Mouse (Mus musculus) embryonic facial prominence, embryonic 12.5 days (tissue): ENCODE measurements around the gene Slc44a2. TPM values are rescaled to one million over a fixed set of nuclear protein-coding genes. Genes with fewer than 3 reads are reported as not detected.

Experiments
- ATAC-seq: fragments of 200-750 bp; cut with Nextera tagmentation; 2 replicates; pipeline ENCODE4 v1.8.0; 2017; ENCODE audit not compliant: insufficient number of reproducible peaks, insufficient read depth, low FRiP score, low TSS enrichment
- H3K27ac ChIP-seq: fragments of 300-500 bp; sonication (generic); 2 replicates; pipeline ENCODE4 v1.5.1; 2016; ENCODE audit warnings: mild to moderate bottlenecking
- H3K27me3 ChIP-seq: fragments of 300-500 bp; sonication (generic); 2 replicates; pipeline ENCODE4 v1.6.1; 2016; ENCODE audit warnings: mild to moderate bottlenecking, moderate library complexity
- H3K36me3 ChIP-seq: fragments of 300-500 bp; sonication (generic); 2 replicates; pipeline ENCODE4 v1.6.1; 2016; ENCODE audit warnings: mild to moderate bottlenecking
- H3K4me1 ChIP-seq: fragments of 300-500 bp; sonication (generic); 2 replicates; pipeline ENCODE4 v1.6.1; 2016
- H3K4me2 ChIP-seq: fragments of 300-500 bp; sonication (generic); replicated peaks from 2 replicates; pipeline ENCODE4 v1.6.1; 2016; ENCODE audit warnings: mild to moderate bottlenecking, moderate library complexity
- H3K4me3 ChIP-seq: fragments of 300-500 bp; sonication (generic); 2 replicates; pipeline ENCODE4 v1.5.1; 2016; ENCODE audit warnings: mild to moderate bottlenecking
- H3K9ac ChIP-seq: fragments of 300-500 bp; sonication (generic); 2 replicates; pipeline ENCODE4 v1.6.1; 2016; ENCODE audit warnings: mild to moderate bottlenecking, moderate library complexity
- H3K9me3 ChIP-seq: fragments of 300-500 bp; sonication (generic); 2 replicates; pipeline ENCODE4 v1.6.1; 2016; ENCODE audit warnings: mild to moderate bottlenecking, moderate library complexity
- WGBS: fragments of 180-500 bp; shearing (Covaris S2); methylation state at CpG from one replicate; pipeline ENCODE4 v1.1.7; 2016; 5-methylcytosine and 5-hydroxymethylcytosine counted together
- polyA plus RNA-seq: library from polyadenylated mRNA; unstranded; fragments of >200 nt; fragmentation: Nextera tagmentation; extraction: Ambion mirVana; gene quantifications from 2 replicates; pipeline ENCODE4 v1.2.1, GENCODE M21; 2016

Gene Slc44a2
- polyA plus RNA-seq, 1 experiment from 2014 or later = 117 TPM

DNA sequence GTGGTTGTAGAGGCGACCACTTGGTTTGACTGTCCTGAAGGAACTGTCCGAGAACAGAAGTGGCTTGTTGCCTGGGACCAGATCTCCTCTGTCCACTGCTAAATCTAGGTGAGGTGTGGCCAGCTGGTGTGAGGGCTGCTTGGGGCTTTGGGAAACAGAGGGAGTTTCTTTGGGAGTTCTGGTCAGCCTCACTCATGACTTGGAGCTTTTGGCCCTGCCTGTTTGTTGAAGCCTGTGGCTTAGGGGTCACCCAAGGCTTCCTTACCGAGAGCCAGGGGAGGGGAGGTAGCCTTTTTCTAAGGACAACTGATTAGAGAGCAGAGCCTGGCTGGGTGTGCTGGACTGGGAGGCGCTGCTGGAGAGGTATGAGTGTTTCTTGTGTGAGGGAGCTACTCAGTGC lies 14.9 kb downstream of the Slc44a2 start:
- Histone ChIP-seq H3K27ac (no peak overlapping the region), H3K36me3 (peaks cover 4% of the 10 kb centered on the region; the same call in 1 of the 2 replicates), H3K4me2 (no peak overlapping the region), H3K4me1 (peaks cover 18% of the 10 kb centered on the region), H3K4me3 (no peak overlapping the region), H3K9ac (no peak overlapping the region), H3K27me3 (no peaks in the 10 kb centered on the region), H3K9me3 (no peaks in the 10 kb centered on the region)
- WGBS = 85% methylated on average over 4 of the region's 4 CpGs
- ATAC-seq = no peak

DNA sequence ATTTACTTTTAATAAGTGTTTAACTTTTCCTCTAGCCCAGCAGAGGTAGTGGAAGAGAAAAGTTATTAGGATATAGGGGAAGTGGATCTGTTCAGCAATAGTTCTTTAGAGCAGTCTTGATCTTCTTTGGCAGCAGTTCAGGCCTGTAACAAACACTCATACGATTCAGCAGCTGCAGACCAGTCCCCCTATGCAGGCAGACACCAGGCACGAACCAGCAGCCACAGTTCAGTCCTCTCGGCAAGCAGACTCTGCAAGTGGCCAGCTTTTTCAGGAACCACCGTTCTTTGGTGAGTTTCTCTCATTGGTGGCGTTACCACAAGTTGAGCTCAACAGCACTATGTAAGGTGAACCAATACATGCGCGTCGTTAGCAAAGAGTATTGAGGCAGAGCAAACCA lies 16.0 kb downstream of the Slc44a2 start:
- H3K4me3 ChIP-seq = no peak overlapping the region
- H3K27me3 ChIP-seq = no peaks in the 10 kb centered on the region
- 83% methylated on average over 8 of the region's 8 CpGs for WGBS
- H3K4me2 ChIP-seq = no peak overlapping the region
- H3K9me3 ChIP-seq = no peaks in the 10 kb centered on the region
- no peak overlapping the region for H3K9ac ChIP-seq
- ATAC-seq = no peak
- H3K27ac ChIP-seq = no peak overlapping the region
- H3K36me3 ChIP-seq = peaks cover 6% of the 10 kb centered on the region; the same call in 1 of the 2 replicates
- H3K4me1 ChIP-seq = peaks cover 18% of the 10 kb centered on the region

DNA sequence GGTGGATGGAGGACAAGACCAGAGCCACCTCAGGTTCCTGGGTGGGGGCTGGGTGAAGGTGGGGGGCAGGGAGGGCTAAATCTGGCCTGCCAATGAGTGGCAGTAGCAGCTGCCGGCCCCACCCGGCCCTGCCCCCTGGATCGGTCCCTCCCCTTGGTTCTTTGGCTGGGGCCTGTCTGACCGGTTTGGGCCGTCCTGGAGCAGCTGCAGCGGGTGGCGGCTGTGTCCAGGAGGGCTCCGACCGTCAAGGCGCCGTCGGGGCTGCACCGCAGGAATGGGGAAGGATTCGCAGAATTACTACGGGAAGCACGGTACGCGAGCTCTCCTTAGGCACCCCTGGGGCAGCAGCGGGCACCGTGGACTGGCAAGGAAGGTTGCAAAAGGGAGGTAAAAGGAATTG lies 17.2 kb downstream of the Slc44a2 start:
- H3K4me1 ChIP-seq = peaks cover 10% of the 10 kb centered on the region; the same call in 1 of the 2 replicates
- WGBS = 13% methylated on average over 20 of the region's 20 CpGs
- peak overlapping the region; percentile 51; the same call in 1 of the 2 replicates for H3K27ac ChIP-seq
- peak overlapping the region; percentile 19; the same call in 1 of the 2 replicates for H3K9ac ChIP-seq
- H3K9me3 ChIP-seq = no peaks in the 10 kb centered on the region
- peak overlapping the region; percentile 28 for H3K4me2 ChIP-seq
- no peaks in the 10 kb centered on the region for H3K27me3 ChIP-seq
- H3K4me3 ChIP-seq = peak overlapping the region; percentile 22
- no peak; the same call in 1 of the 2 replicates for ATAC-seq
- H3K36me3 ChIP-seq = peaks cover 15% of the 10 kb centered on the region

DNA sequence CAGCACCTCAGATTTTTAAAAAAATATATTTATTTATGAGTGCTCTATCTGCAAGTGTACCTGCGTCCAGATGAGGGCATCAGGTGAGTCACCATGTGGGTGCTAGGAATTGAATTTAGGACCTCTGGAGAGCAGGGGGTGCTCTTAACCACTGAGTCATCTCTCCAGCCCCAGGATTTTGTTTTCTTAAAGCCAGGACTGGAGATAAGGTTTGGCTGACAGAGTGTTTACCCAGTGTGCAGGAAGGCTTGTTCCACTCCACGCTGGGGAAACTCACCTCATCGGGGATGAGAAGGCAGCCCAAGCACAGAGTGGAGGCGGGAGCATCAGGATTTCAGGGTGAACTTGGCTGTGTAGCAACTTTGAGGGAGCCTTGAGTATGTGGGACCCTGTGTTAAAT lies 19.9 kb downstream of the Slc44a2 start:
- Histone ChIP-seq H3K36me3 (peaks cover 39% of the 10 kb centered on the region), H3K4me1 (0 out of 2 replicates have a peak, but pooled peaks cover 4% of the 10 kb centered on the region), H3K4me2 (no peak overlapping the region), H3K9me3 (no peaks in the 10 kb centered on the region), H3K9ac (no peak overlapping the region), H3K27me3 (no peaks in the 10 kb centered on the region), H3K4me3 (no peak overlapping the region), H3K27ac (no peak overlapping the region)
- no peak for ATAC-seq
- 87% methylated on average over 4 of the region's 4 CpGs for WGBS

DNA sequence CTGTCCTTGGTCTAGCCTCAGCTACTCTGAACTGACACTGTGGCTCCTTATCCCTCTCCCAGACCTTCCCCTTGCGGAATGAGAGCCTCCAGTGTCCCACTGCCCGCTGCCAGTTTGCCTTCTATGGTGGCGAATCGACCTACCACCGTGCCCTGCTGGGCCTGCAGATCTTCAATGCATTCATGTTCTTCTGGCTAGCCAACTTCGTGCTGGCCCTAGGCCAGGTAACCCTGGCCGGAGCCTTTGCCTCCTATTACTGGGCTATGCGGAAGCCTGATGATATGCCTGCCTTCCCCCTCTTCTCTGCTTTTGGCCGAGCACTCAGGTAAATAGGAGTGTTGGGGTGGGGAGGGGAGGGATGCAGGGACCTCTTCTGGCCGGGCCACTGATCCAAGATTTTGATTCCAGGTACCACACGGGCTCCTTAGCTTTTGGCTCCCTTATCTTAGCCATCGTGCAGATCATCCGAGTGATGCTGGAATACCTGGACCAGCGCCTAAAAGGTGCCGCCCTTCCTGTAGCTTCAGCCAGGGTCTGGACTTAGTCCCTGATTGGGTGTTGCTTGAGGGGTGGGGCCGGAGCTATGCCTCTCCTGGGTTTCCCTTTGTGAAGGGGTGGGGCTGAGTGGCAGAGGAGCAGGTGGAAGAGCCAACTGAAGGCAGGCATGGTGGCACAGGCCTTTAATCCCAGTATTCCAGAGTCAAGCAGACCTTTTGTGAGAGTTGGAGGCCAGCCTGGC lies 26.3 kb downstream of the Slc44a2 start:
- Histone ChIP-seq H3K36me3 (peaks cover 81% of the 10 kb centered on the region), H3K27me3 (no peaks in the 10 kb centered on the region)

DNA sequence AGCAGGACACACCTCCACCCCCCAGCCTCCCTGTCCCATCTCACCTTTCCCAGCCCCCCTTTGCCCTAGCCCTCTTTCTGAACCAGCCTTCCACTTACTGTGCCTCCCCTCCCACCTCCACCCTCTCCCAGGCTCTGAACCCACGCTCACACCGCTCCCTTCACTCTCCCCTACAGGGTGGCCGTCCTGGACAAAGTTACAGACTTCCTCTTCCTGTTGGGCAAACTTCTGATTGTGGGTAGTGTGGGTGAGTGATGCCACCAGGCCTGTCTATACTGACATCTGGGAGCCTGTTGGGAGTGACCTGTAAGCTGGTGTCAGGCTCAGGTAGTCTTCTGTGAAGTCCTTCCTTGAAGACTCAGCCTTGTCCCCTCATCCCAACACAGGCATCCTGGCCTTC lies 27.7 kb downstream of the Slc44a2 start:
- H3K4me2 ChIP-seq = no peak overlapping the region
- H3K4me3 ChIP-seq = no peak overlapping the region
- H3K4me1 ChIP-seq = peaks cover 12% of the 10 kb centered on the region
- H3K9me3 ChIP-seq = no peaks in the 10 kb centered on the region
- no peak overlapping the region for H3K9ac ChIP-seq
- 87% methylated on average over 3 of the region's 3 CpGs for WGBS
- H3K27ac ChIP-seq = no peak overlapping the region
- peaks cover 79% of the 10 kb centered on the region for H3K36me3 ChIP-seq
- H3K27me3 ChIP-seq = no peaks in the 10 kb centered on the region
- no peak for ATAC-seq

More for the DNA sequence above, 26.3 kb downstream of the Slc44a2 start:
- no peak overlapping the region for H3K4me2 ChIP-seq
- 72% methylated on average over 16 of the region's 16 CpGs for WGBS
- H3K9me3 ChIP-seq = no peaks in the 10 kb centered on the region
- H3K27ac ChIP-seq = no peak overlapping the region
- H3K4me3 ChIP-seq = no peak overlapping the region
- H3K9ac ChIP-seq = no peak overlapping the region
- H3K4me1 ChIP-seq = no peaks in the 10 kb centered on the region
- ATAC-seq = no peak

DNA sequence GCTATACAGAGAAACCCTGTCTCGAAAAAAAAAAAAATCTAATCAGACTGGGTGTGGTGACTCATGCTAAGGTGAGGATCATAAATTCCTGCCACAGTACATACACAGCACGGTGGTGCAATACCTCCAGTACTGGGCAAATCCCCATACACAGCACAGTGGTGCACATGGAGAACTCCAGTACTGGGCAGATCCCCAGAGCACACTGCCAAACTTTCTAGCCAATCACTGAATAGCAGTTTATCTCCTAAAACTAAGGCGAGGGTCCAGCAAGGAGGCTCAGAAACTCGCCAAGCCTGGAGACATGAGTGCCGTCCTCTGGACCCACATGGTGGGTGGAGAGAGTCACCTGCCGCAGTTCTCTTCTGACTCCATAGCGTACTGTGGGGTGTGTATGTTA lies 30.7 kb downstream of the Slc44a2 start:
- no peak overlapping the region for H3K4me3 ChIP-seq
- H3K36me3 ChIP-seq = peaks cover 73% of the 10 kb centered on the region
- H3K4me2 ChIP-seq = no peak overlapping the region
- WGBS = 91% methylated on average over 7 of the region's 7 CpGs
- ATAC-seq = no peak
- no peak overlapping the region for H3K27ac ChIP-seq
- H3K4me1 ChIP-seq = peaks cover 16% of the 10 kb centered on the region
- no peaks in the 10 kb centered on the region for H3K9me3 ChIP-seq
- no peak overlapping the region for H3K9ac ChIP-seq
- H3K27me3 ChIP-seq = no peaks in the 10 kb centered on the region

DNA sequence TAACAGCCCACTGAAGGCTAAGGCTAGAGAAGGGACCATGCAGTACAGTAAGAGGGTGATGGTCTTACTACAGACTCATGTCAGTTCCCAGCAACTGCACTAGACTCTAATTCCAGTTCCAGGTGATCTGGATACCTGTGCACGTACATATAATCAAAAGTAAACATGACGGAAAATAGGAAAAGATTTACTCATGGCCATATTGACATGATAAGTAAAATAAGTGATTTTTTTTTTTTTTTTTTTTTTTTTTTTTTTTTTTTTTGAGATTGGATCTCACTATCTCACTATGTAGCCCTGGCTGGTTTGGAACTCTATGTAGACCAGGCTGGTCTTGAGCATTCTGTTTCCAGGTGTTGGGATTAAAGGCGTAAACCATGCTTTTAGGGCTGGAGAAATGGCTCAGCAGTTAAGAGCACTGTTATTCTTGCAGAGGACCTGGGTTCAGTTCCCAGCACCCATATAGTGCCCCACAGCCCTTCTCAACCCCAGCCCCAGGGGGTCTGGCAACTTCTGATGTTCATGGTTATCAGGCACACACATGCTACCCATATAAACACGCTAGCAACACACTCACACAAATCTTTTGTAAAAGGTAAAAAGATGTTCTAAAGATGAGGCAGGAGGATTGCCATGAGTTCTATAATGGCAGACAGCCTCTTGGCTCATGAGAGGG lies 31.3 kb downstream of the Slc44a2 start:
- Histone ChIP-seq H3K9ac (no peak overlapping the region), H3K27me3 (no peaks in the 10 kb centered on the region), H3K36me3 (peaks cover 69% of the 10 kb centered on the region), H3K4me3 (no peak overlapping the region), H3K4me1 (peaks cover 16% of the 10 kb centered on the region), H3K27ac (peak overlapping the region; percentile 77; the same call in 1 of the 2 replicates), H3K4me2 (no peak overlapping the region), H3K9me3 (no peaks in the 10 kb centered on the region)
- no peak for ATAC-seq
- 92% methylated on average over 4 of the region's 4 CpGs for WGBS

DNA sequence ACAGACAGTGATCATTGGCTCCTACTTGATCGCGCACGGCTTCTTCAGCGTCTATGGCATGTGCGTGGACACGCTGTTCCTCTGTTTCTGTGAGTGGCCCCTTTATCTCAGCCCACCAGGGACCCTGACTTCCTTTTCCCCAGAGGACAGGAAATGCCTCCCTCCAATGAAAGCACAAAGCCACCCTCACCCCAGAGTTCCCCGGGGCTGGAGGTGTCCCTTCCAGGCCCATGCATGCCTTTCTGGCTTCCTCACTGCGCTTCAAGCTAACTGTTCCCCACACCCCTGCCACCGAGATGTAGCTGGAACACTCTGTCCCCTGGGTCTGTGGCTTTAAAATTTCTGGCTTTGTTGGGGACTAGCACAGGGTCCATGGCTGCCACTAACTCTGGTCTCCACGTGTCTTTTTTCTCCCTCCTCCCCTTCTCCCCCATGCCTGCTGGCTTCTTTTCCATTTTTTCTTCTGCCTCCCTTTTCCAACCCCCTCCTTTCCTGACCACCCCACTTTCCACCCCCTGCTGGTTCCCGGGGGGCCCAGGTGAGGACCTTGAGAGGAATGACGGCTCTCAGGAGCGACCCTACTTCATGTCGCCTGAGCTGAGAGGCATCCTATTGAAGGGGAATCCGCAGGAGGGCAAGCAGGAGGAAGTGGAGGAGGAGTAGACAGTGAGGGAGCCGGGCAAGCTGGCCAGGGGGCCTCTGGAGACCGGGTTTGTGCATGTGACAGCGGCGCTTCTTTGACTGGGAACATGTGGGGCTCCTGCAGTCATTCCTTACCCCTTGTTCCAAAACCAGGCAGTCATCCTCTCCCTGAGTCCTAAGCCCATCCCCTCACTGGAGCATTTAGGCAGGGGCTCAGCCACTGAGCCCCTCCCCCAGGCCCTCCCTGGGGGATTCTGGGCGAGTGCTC lies 32.2 kb downstream of the Slc44a2 start:
- Histone ChIP-seq H3K4me3 (0 out of 2 replicates have a peak overlapping the region, but pooled peaks have one; percentile 4), H3K4me2 (0 out of 2 replicates have a peak overlapping the region, but pooled peaks have one; percentile 6), H3K27me3 (no peaks in the 10 kb centered on the region), H3K9me3 (no peaks in the 10 kb centered on the region), H3K9ac (0 out of 2 replicates have a peak overlapping the region, but pooled peaks have one; percentile 5), H3K27ac (peak overlapping the region; percentile 77), H3K36me3 (peaks cover 60% of the 10 kb centered on the region), H3K4me1 (peaks cover 16% of the 10 kb centered on the region)
- ATAC-seq = peak; percentile 38; the same call in 1 of the 2 replicates
- WGBS = 28% methylated on average over 20 of the region's 20 CpGs

DNA sequence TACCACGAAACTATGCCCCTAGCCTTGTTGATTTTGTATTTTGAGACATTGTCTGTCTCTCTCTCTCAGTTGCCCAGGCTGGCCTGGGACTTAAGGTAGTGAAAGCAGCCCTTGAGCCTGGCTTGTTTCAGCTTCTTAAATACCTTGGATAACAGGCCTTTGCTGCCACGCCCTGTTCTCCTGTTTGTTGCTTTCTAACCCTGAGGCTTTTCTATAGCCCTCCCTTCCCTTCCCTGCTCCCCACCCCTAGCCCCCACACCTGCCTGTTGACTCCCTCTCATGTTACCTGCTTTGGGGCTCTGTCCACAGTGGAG lies 32.8 kb downstream of the Slc44a2 start:
- 34% methylated on average over 2 of the region's 2 CpGs for WGBS
- H3K27ac ChIP-seq = peak overlapping the region; percentile 77
- H3K4me3 ChIP-seq = no peak overlapping the region
- H3K4me2 ChIP-seq = 0 out of 2 replicates have a peak overlapping the region, but pooled peaks have one; percentile 6
- H3K9me3 ChIP-seq = no peaks in the 10 kb centered on the region
- no peak overlapping the region for H3K9ac ChIP-seq
- peaks cover 16% of the 10 kb centered on the region for H3K4me1 ChIP-seq
- H3K27me3 ChIP-seq = no peaks in the 10 kb centered on the region
- H3K36me3 ChIP-seq = peaks cover 54% of the 10 kb centered on the region
- ATAC-seq = peak; percentile 50; the same call in 1 of the 2 replicates

DNA sequence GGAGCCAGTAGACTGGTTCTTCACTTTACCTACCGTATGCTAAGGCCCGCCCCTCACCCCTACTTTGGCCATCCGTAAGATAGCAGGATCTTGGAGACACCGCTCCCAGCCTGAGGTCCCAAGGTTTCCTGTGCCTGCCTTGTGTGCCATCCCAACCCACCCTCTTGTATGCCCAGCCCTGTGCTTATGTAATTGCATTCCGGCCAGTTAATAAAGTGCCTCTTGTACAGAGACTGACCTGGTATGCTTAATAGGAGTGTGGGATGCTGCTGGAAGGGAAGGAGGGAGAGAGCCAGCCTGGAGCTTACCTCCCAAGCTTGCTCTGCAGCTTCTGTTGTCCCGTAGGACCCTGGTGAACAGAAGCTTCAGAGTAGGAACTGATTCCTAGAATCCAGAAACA lies 34.3 kb downstream of the Slc44a2 start:
- H3K27ac ChIP-seq = peak overlapping the region; percentile 51
- no peak overlapping the region for H3K4me3 ChIP-seq
- H3K9ac ChIP-seq = no peak overlapping the region; the same call in 1 of the 2 replicates
- peaks cover 16% of the 10 kb centered on the region for H3K4me1 ChIP-seq
- H3K36me3 ChIP-seq = peaks cover 42% of the 10 kb centered on the region
- WGBS = 78% methylated on average over 6 of the region's 6 CpGs
- H3K27me3 ChIP-seq = no peaks in the 10 kb centered on the region
- H3K4me2 ChIP-seq = no peak overlapping the region
- no peaks in the 10 kb centered on the region for H3K9me3 ChIP-seq
- ATAC-seq = no peak
